Mouse (Mus musculus): Measurements from ENCODE around the gene Magi1. TPM values are rescaled to one million over a fixed set of nuclear protein-coding genes. Genes with fewer than 3 reads are reported as not detected.

The Magi1 gene
- 53.7 and 74.6 TPM in 2 replicates for polyA plus RNA-seq (2012; rRNA removed)

DNA sequence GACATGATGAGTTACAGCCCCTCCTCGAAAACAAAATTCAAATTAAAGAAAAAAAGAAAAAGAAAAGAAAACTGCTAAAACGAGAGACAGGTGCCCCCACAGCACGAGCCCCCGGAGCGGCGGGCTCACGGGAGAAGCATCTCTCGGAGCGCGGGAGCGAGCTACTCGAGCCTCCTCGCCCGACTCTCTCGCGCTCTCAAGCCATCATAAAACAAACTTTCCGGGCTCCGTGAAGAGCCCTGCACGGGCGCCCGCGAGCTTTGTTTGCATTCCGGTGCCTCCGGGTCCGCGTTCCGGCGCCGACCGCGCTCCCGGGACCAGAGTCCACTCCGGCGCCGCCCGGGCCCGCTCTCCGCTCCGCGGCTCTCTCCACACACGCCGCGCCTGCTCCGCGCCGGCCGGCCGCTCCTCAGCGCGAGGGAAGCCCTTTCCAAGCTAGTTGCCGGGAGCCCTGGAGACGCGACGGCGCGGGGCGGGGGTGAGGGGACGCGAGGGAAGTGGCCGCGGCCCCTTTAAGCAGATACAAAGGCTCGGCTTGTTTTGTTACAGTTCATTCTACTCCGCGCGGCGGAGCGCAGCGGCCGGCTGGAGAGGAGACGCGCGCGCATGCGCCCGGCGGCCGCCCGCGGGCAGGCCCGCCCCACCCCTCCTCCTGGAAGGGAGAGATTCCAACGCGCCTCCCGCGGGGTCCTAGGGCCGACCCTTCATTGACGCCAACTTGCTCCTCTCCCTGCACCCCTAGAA lies at the start of gene Magi1:
Gene Magi1, minus strand, starts transcription at position 600 of the 744 bp plus-strand sequence.
- 0 out of 2 replicates have a peak, but pooled peaks have one; percentile 22 for TF ChIP-seq POLR2A (IDR thresholded peaks at IDR 0.05; ENCODE audit: borderline replicate concordance, extremely low read depth, insufficient read depth, insufficient read length, poor library complexity, severe bottlenecking)
- TF ChIP-seq CTCF (IDR thresholded peaks at IDR 0.05; ENCODE audit: borderline replicate concordance, extremely low read depth, insufficient read depth, insufficient read length), result no peak
- peak; percentile 98 for DNase-seq (ENCODE audit: low read depth)

GRCm38 (mm10) chr6:94327143-94327542 lies 43.4 kb upstream of the Magi1 start:
- peak; percentile 70 for DNase-seq (ENCODE audit: low read depth)
- TF ChIP-seq POLR2A (IDR thresholded peaks at IDR 0.05; ENCODE audit: borderline replicate concordance, extremely low read depth, insufficient read depth, insufficient read length, poor library complexity, severe bottlenecking), result no peak
- no peak for TF ChIP-seq CTCF (IDR thresholded peaks at IDR 0.05; ENCODE audit: borderline replicate concordance, extremely low read depth, insufficient read depth, insufficient read length)

DNA sequence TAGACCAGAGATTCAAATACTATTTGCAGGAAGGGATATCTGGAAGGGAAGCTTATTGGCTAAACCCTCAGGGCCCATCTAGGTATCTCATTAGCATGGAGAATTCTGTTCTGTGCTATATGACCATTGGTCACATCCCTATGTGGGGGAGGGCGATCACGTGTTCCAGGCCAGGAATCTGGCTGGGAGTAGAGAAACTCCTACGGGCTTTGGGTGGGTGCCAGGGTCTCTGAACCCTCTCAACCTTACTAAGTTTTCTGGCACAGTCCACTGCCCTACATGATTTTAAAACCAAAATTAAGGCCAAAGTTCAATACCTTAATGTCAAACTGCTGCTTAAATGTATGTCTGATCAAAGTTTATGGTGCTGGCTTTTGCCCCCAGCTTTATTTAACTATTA lies 33.2 kb upstream of the Magi1 start:
- TF ChIP-seq CTCF (IDR thresholded peaks at IDR 0.05; ENCODE audit: borderline replicate concordance, extremely low read depth, insufficient read depth, insufficient read length) (no peak), POLR2A (IDR thresholded peaks at IDR 0.05; ENCODE audit: borderline replicate concordance, extremely low read depth, insufficient read depth, insufficient read length, poor library complexity, severe bottlenecking) (no peak)

GRCm38 (mm10) chr6:94312285-94312684 lies 28.6 kb upstream of the Magi1 start:
- DNase-seq (ENCODE audit: low read depth), result no peak
- no peak for TF ChIP-seq POLR2A (IDR thresholded peaks at IDR 0.05; ENCODE audit: borderline replicate concordance, extremely low read depth, insufficient read depth, insufficient read length, poor library complexity, severe bottlenecking)
- no peak for TF ChIP-seq CTCF (IDR thresholded peaks at IDR 0.05; ENCODE audit: borderline replicate concordance, extremely low read depth, insufficient read depth, insufficient read length)

More for the DNA sequence above, 33.2 kb upstream of the Magi1 start:
- DNase-seq (ENCODE audit: low read depth), result no peak

DNA sequence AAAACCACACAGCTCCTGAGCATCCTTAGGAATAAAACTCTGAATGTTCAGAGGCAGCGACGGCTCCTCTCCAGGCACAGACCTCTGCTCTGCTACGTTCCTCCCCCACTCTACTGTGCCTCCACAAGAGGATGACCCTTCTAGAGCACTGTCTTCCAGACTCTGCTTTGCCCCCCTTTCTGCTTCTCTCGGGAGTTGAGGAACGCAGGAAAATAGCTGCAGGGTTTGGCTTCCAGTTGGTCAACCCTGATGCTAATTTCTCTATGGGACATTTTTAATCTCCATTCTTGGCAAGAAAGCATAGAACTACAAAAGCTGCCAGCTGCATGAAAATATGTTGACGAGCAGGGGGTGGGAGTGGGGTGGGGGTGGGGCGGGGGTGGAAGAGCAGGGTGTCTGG lies 24.8 kb upstream of the Magi1 start:
- DNase-seq (ENCODE audit: low read depth), result peak; percentile 72
- TF ChIP-seq CTCF (IDR thresholded peaks at IDR 0.05; ENCODE audit: borderline replicate concordance, extremely low read depth, insufficient read depth, insufficient read length) (no peak), POLR2A (IDR thresholded peaks at IDR 0.05; ENCODE audit: borderline replicate concordance, extremely low read depth, insufficient read depth, insufficient read length, poor library complexity, severe bottlenecking) (no peak)

- no peak for DNase-seq (ENCODE audit: low read depth)
- TF ChIP-seq CTCF (IDR thresholded peaks at IDR 0.05; ENCODE audit: borderline replicate concordance, extremely low read depth, insufficient read depth, insufficient read length) (no peak), POLR2A (IDR thresholded peaks at IDR 0.05; ENCODE audit: borderline replicate concordance, extremely low read depth, insufficient read depth, insufficient read length, poor library complexity, severe bottlenecking) (no peak)
These were observed 19.8 kb upstream of the Magi1 start for GRCm38 (mm10) chr6:94303512-94303911.

DNA sequence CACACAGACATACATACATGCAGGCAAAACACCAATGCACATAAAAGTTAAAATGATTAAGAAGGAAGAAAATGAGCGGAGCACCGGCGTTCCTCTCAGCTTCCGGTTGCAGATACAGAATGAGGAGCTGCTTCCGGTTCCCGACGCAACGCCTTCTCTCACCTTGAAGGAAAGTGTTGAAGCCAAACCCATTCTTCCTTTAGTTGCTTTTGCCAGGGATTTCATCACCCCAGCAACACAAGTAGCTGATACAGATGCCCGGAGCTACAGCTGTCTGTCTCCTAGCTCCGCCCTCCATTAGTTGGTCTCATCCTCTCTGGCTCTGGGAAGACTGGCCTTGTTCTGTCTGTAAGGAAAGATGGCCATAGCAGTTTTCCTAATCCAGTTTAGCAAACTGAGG lies 18.1 kb upstream of the Magi1 start:
- no peak for TF ChIP-seq CTCF (IDR thresholded peaks at IDR 0.05; ENCODE audit: borderline replicate concordance, extremely low read depth, insufficient read depth, insufficient read length)
- TF ChIP-seq POLR2A (IDR thresholded peaks at IDR 0.05; ENCODE audit: borderline replicate concordance, extremely low read depth, insufficient read depth, insufficient read length, poor library complexity, severe bottlenecking), result no peak
- no peak for DNase-seq (ENCODE audit: low read depth)

DNA sequence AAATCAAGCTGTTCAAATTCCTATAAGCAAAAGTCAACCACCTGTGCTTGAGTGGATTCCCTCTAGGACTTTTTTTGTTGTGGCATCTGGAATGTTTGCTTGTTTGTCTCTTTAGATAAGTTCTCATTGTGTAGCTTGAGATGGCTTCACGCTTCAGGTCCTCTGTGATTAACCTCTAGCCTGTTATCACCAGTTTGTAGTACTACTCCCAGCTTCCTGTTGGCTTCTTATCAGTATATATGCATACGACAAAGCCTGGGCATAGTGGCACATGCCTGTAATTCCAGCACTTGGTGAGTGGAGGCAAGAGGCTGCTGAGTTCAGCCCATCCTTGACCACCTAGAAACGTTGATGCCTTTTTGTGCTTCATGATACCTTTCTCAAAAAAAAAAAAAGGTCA lies 16.8 kb upstream of the Magi1 start:
- no peak for TF ChIP-seq CTCF (IDR thresholded peaks at IDR 0.05; ENCODE audit: borderline replicate concordance, extremely low read depth, insufficient read depth, insufficient read length)
- no peak for TF ChIP-seq POLR2A (IDR thresholded peaks at IDR 0.05; ENCODE audit: borderline replicate concordance, extremely low read depth, insufficient read depth, insufficient read length, poor library complexity, severe bottlenecking)

GRCm38 (mm10) chr6:94287387-94287786 lies 3.7 kb upstream of the Magi1 start:
- no peak for TF ChIP-seq POLR2A (IDR thresholded peaks at IDR 0.05; ENCODE audit: borderline replicate concordance, extremely low read depth, insufficient read depth, insufficient read length, poor library complexity, severe bottlenecking)
- TF ChIP-seq CTCF (IDR thresholded peaks at IDR 0.05; ENCODE audit: borderline replicate concordance, extremely low read depth, insufficient read depth, insufficient read length), result no peak
- DNase-seq (ENCODE audit: low read depth), result no peak

More for the DNA sequence above, 16.8 kb upstream of the Magi1 start:
- no peak for DNase-seq (ENCODE audit: low read depth)

- DNase-seq (ENCODE audit: low read depth), result no peak
These were observed 2.8 kb upstream of the Magi1 start for GRCm38 (mm10) chr6:94286555-94286954.

GRCm38 (mm10) chr6:94284089-94284825 lies 540 bp upstream of the Magi1 start:
- no peak for DNase-seq (ENCODE audit: low read depth)
- TF ChIP-seq CTCF (IDR thresholded peaks at IDR 0.05; ENCODE audit: borderline replicate concordance, extremely low read depth, insufficient read depth, insufficient read length) (no peak), POLR2A (IDR thresholded peaks at IDR 0.05; ENCODE audit: borderline replicate concordance, extremely low read depth, insufficient read depth, insufficient read length, poor library complexity, severe bottlenecking) (no peak)

More at GRCm38 (mm10) chr6:94286555-94286954, 2.8 kb upstream of the Magi1 start:
- TF ChIP-seq POLR2A (IDR thresholded peaks at IDR 0.05; ENCODE audit: borderline replicate concordance, extremely low read depth, insufficient read depth, insufficient read length, poor library complexity, severe bottlenecking), result no peak
- no peak for TF ChIP-seq CTCF (IDR thresholded peaks at IDR 0.05; ENCODE audit: borderline replicate concordance, extremely low read depth, insufficient read depth, insufficient read length)

Data from brain, embryonic 14.5 days (tissue).